Mouse (Mus musculus): ENCODE measurements around the gene Epn1. TPM values are rescaled to one million over a fixed set of nuclear protein-coding genes. Genes with fewer than 3 reads are reported as not detected.

Gene Epn1
- polyA plus RNA-seq, 1 experiment: 102 TPM

GRCm38 (mm10) chr7:5125549-5126406 lies 45.7 kb downstream of the Epn1 start, which contains the start of gene Rasl2-9:
Gene Rasl2-9, minus strand, starts transcription at chr7:5125950.
- no peak for TF ChIP-seq MYOD1 (IDR thresholded peaks at IDR 0.05; ENCODE audit: control insufficient read depth, insufficient read length, low read depth)
- TF ChIP-seq USF1 (IDR thresholded peaks at IDR 0.05; ENCODE audit: low read depth): no peak
- TF ChIP-seq CTCF (IDR thresholded peaks at IDR 0.05; ENCODE audit: control insufficient read depth, insufficient read depth, insufficient read length): no peak
- no peak for TF ChIP-seq MYOG (IDR thresholded peaks at IDR 0.05; ENCODE audit: control insufficient read depth, extremely low read depth, insufficient read length)
- no peak for TF ChIP-seq CEBPB (IDR thresholded peaks at IDR 0.05; ENCODE audit: low read depth)
- no peak for TF ChIP-seq FOSL1 (IDR thresholded peaks at IDR 0.05; ENCODE audit: insufficient read depth, low read length, poor library complexity, severe bottlenecking)
- no peak for TF ChIP-seq MAX (IDR thresholded peaks at IDR 0.05)
- Histone ChIP-seq H3K27me3 (ENCODE audit: control insufficient read depth, insufficient read depth, insufficient read length) (no peaks in the 10 kb centered on the region), H3K79me3 (ENCODE audit: low read depth) (no peaks in the 10 kb centered on the region), H3K36me3 (ENCODE audit: control insufficient read depth, insufficient read depth) (no peaks in the 10 kb centered on the region), H3K79me2 (ENCODE audit: control insufficient read depth, insufficient read depth) (no peaks in the 10 kb centered on the region), H3K4me3 (ENCODE audit: insufficient read depth, poor library complexity, severe bottlenecking) (no peak within 1 kb of the TSS), H3ac (ENCODE audit: control insufficient read depth, insufficient read length, low read depth) (no peak within 1 kb of the TSS)

Small RNA genes lying within 50 kb of the gene (microRNA-seq; reads per million reads assigned to microRNA genes)
- gene Gm26217 (ENCODE audit: borderline microRNAs expressed): not detected

Other genes starting within 250 kb of the Epn1 start
- not detected for gene Shisa7, start 235.5 kb upstream of the Epn1 start, polyA plus RNA-seq (2012; fragmentation: generic; extraction: Trizol)
- gene Isoc2b, start 210.0 kb upstream of the Epn1 start, polyA plus RNA-seq (2012; fragmentation: generic; extraction: Trizol): 0.32 TPM
- gene Isoc2a, start 203.1 kb upstream of the Epn1 start, polyA plus RNA-seq (2012; fragmentation: generic; extraction: Trizol): 3.7 TPM
- gene Gm36210, start 173.7 kb upstream of the Epn1 start, polyA plus RNA-seq (2012; fragmentation: generic; extraction: Trizol): not detected
- gene Zfp628, start 165.0 kb upstream of the Epn1 start, polyA plus RNA-seq (2012; fragmentation: generic; extraction: Trizol): 9.0 TPM
- gene Nat14, start 158.2 kb upstream of the Epn1 start, polyA plus RNA-seq (2012; fragmentation: generic; extraction: Trizol): 2.7 TPM
- gene Ssc5d, start 154.4 kb upstream of the Epn1 start, polyA plus RNA-seq (2012; fragmentation: generic; extraction: Trizol): 3.7 TPM
- 0.06 TPM for gene Sbk2, start 115.8 kb upstream of the Epn1 start, polyA plus RNA-seq (2012; fragmentation: generic; extraction: Trizol)
- gene Sbk3, start 109.1 kb upstream of the Epn1 start, polyA plus RNA-seq (2012; fragmentation: generic; extraction: Trizol): 0.02 TPM
- 10.1 TPM for gene Zfp579, start 84.1 kb upstream of the Epn1 start, polyA plus RNA-seq (2012; fragmentation: generic; extraction: Trizol)
- gene Zfp524, start 65.8 kb upstream of the Epn1 start, polyA plus RNA-seq (2012; fragmentation: generic; extraction: Trizol): 12.9 TPM
- 30.6 TPM for gene Fiz1, start 65.5 kb upstream of the Epn1 start, polyA plus RNA-seq (2012; fragmentation: generic; extraction: Trizol)
- gene Gm44973, start 64.7 kb upstream of the Epn1 start, polyA plus RNA-seq (2012; fragmentation: generic; extraction: Trizol): not detected
- 16.5 TPM for gene Zfp865, start 59.9 kb upstream of the Epn1 start, polyA plus RNA-seq (2012; fragmentation: generic; extraction: Trizol)
- 0.34 TPM for gene Ccdc106, start 59.7 kb upstream of the Epn1 start, polyA plus RNA-seq (2012; fragmentation: generic; extraction: Trizol)
- not detected for gene 4632433K11Rik, start 46.1 kb upstream of the Epn1 start, polyA plus RNA-seq (2012; fragmentation: generic; extraction: Trizol)
- 1.5 TPM for gene Zfp784, start 41.8 kb upstream of the Epn1 start, polyA plus RNA-seq (2012; fragmentation: generic; extraction: Trizol)
- gene Zfp580, start 28.7 kb upstream of the Epn1 start, polyA plus RNA-seq (2012; fragmentation: generic; extraction: Trizol): 13.7 TPM
- 333 TPM for gene U2af2, start 18.1 kb upstream of the Epn1 start, polyA plus RNA-seq (2012; fragmentation: generic; extraction: Trizol)
- not detected for gene Rfpl4, start 36.7 kb downstream of the Epn1 start, polyA plus RNA-seq (2012; fragmentation: generic; extraction: Trizol)
- 0.05 TPM for gene Rasl2-9, start 45.7 kb downstream of the Epn1 start, polyA plus RNA-seq (2012; fragmentation: generic; extraction: Trizol)
- not detected for gene Vmn1r55, start 69.4 kb downstream of the Epn1 start, polyA plus RNA-seq (2012; fragmentation: generic; extraction: Trizol)
- not detected for gene Vmn1r56, start 116.5 kb downstream of the Epn1 start, polyA plus RNA-seq (2012; fragmentation: generic; extraction: Trizol)
- gene Vmn1r57, start 138.3 kb downstream of the Epn1 start, polyA plus RNA-seq (2012; fragmentation: generic; extraction: Trizol): not detected